ENCODE assay signal across 10 mouse cellular contexts in genomic region chr4:129141560-129142438, GRCm38 (mm10). TPM values are rescaled to one million over a fixed set of nuclear protein-coding genes. Genes with fewer than 3 reads are reported as not detected.
DNase-seq lines count a peak whose midpoint lies in the region; ATAC-seq and TF ChIP-seq lines count a peak whose summit lies in the region.
"Had no signal": no experiment of that assay in that cellular context is flagged by ENCODE, and none has a peak within 500 bp of the region (broad histone marks: within the 10 kb centered on the region; RNA-seq: fewer than 3 reads in every experiment).

No protein-coding gene starts in this region.

- no peak for TF ChIP-seq CTCF in layer of hippocampus, adult 2 months (conservative IDR thresholded peaks at IDR 0.05)

- peak; percentile 31 for DNase-seq in adrenal gland, adult 2 months
- DNase-seq in adrenal gland, adult 8-10 months: no peak
- no peak for DNase-seq in layer of hippocampus, adult 2 months (ENCODE audit: low spot score in 2 of 2)
- no peak for DNase-seq in layer of hippocampus, adult 11-12 months (ENCODE audit: low spot score)
- no peak for DNase-seq in ovary, adult 18-20 months (ENCODE audit: low spot score)
- DNase-seq: embryo, embryonic 11 days had no signal

- H3K4me2 ChIP-seq in heart, embryonic 12.5 days: peak overlapping the region; percentile 4; the same call in 1 of the 2 replicates
- peak overlapping the region; percentile 40; the same call in 1 of the 2 replicates for H3K4me2 ChIP-seq in liver, embryonic 16.5 days (ENCODE audit: low read depth, low read length)

- H3K9ac ChIP-seq in heart, embryonic 12.5 days: 0 out of 2 replicates have a peak overlapping the region, but pooled peaks have one; percentile 20
- 0 out of 2 replicates have a peak overlapping the region, but pooled peaks have one; percentile 5 for H3K9ac ChIP-seq in liver, embryonic 16.5 days (ENCODE audit: low read depth, low read length)

- H3K36me3 ChIP-seq in heart, embryonic 12.5 days: 0 out of 2 replicates have a peak, but pooled peaks cover 6% of the 10 kb centered on the region
- no peaks in the 10 kb centered on the region for H3K36me3 ChIP-seq in liver, embryonic 16.5 days (ENCODE audit: control insufficient read depth, insufficient read depth)

- H3K27me3 ChIP-seq in heart, embryonic 12.5 days (replicated peaks): peaks cover 29% of the 10 kb centered on the region; the same call in 1 of the 2 replicates
- H3K27me3 ChIP-seq in liver, embryonic 16.5 days (ENCODE audit: control insufficient read depth, insufficient read depth, low read depth, low read length): peaks cover 19% of the 10 kb centered on the region

- no peaks in the 10 kb centered on the region for H3K9me3 ChIP-seq in heart, embryonic 12.5 days (replicated peaks)
- H3K9me3 ChIP-seq in liver, embryonic 16.5 days (replicated peaks; ENCODE audit: control insufficient read depth, low read length): no peaks in the 10 kb centered on the region

- peaks cover 69% of the 10 kb centered on the region for H3K4me1 ChIP-seq in heart, embryonic 12.5 days (replicated peaks)
- H3K4me1 ChIP-seq in liver, embryonic 16.5 days (ENCODE audit: control insufficient read depth, low read depth, low read length): peaks cover 47% of the 10 kb centered on the region

- 0 out of 2 replicates have a peak, but pooled peaks have one; percentile 30 for ATAC-seq in heart, embryonic 12.5 days (ENCODE audit: insufficient number of reproducible peaks, low FRiP score)
- ATAC-seq in liver, embryonic 16.5 days (ENCODE audit: low read depth): peak; percentile 18
- ATAC-seq in erythroid progenitor cell, adult 5-6 weeks (replicated peaks; ENCODE audit: low FRiP score, poor library complexity, severe bottlenecking): no peak

- WGBS in heart, embryonic 12.5 days: 52% methylated on average over 17 of the region's 17 CpGs
- WGBS in liver, embryonic 16.5 days (ENCODE audit: insufficient replicate concordance): 50% methylated on average over 17 of the region's 17 CpGs

- H3K27ac ChIP-seq in layer of hippocampus, adult 2 months: peak overlapping the region; percentile 65; the same call in 1 of the 2 replicates
- peak overlapping the region; percentile 68 for H3K27ac ChIP-seq in heart, embryonic 12.5 days (ENCODE audit: poor library complexity, severe bottlenecking)
- peak overlapping the region; percentile 87 for H3K27ac ChIP-seq in liver, embryonic 16.5 days (ENCODE audit: low read length)

- H3K4me3 ChIP-seq in layer of hippocampus, adult 2 months: no peak overlapping the region
- H3K4me3 ChIP-seq in heart, embryonic 12.5 days: no peak overlapping the region
- no peak overlapping the region for H3K4me3 ChIP-seq in liver, embryonic 16.5 days (ENCODE audit: low read depth, low read length)

RNA-seq across cellular contexts. Expression of gene Fndc5, which starts 5.0 kb away (rescaled TPM):
- 1 to 10 TPM; 3.1 to 7.4 TPM for total RNA-seq in adrenal gland, adult 2 months (2021)
- 2.6 and 5.7 TPM in 2 replicates for polyA plus RNA-seq in adrenal gland, adult 2 months (2012; rRNA removed)
- 1 to 10 TPM; 3.7 to 6.3 (median 4.7) TPM for total RNA-seq in adrenal gland, adult 8-10 months (2022)
- total RNA-seq in layer of hippocampus, adult 2 months (2021): 10 to 100 TPM; 77.5 to 78.6 TPM
- polyA plus RNA-seq in heart, embryonic 12.5 days (2016; fragmentation: Nextera tagmentation; extraction: Ambion mirVana): 6.9 and 7.8 TPM in 2 replicates
- 0.44 and 0.71 TPM in 2 replicates for polyA plus RNA-seq in liver, embryonic 16.5 days (2015; fragmentation: Nextera tagmentation; extraction: Ambion mirVana)
- 0.72 TPM in 1 of 2 replicates, not detected in the other for total RNA-seq in erythroid progenitor cell, adult 5-6 weeks (2015; ENCODE audit: low replicate concordance)
- total RNA-seq in erythroid progenitor cell, adult 5-6 weeks (2017; ENCODE audit: low replicate concordance): 0.38 and 0.39 TPM in 2 replicates

RNA-seq across cellular contexts. Expression of gene Hpca, which starts 20.0 kb away (rescaled TPM):
- total RNA-seq in adrenal gland, adult 2 months (2021): 1 to 10 TPM in 1 of 2 experiments, under 1 TPM in 1; 0.66 to 1.1 TPM
- polyA plus RNA-seq in adrenal gland, adult 2 months (2012; rRNA removed): 1.4 and 2.6 TPM in 2 replicates
- total RNA-seq in adrenal gland, adult 8-10 months (2022): 1 to 10 TPM; 2.1 to 4.9 (median 3.6) TPM
- total RNA-seq in layer of hippocampus, adult 2 months (2021): 1,000 to 10,000 TPM; 2,418 to 2,601 TPM
- 0.27 and 0.50 TPM in 2 replicates for polyA plus RNA-seq in heart, embryonic 12.5 days (2016; fragmentation: Nextera tagmentation; extraction: Ambion mirVana)
- 0.27 and 0.37 TPM in 2 replicates for polyA plus RNA-seq in liver, embryonic 16.5 days (2015; fragmentation: Nextera tagmentation; extraction: Ambion mirVana)
- total RNA-seq in erythroid progenitor cell, adult 5-6 weeks (2015; ENCODE audit: low replicate concordance): not detected in 2 replicates
- total RNA-seq in erythroid progenitor cell, adult 5-6 weeks (2017; ENCODE audit: low replicate concordance): not detected in 2 replicates

RNA-seq across cellular contexts. Expression of gene Tmem54, which starts 36.5 kb away (rescaled TPM):
- total RNA-seq in adrenal gland, adult 2 months (2021): not detected
- polyA plus RNA-seq in adrenal gland, adult 2 months (2012; rRNA removed): not detected in 2 replicates
- not detected for total RNA-seq in adrenal gland, adult 8-10 months (2022)
- not detected for total RNA-seq in layer of hippocampus, adult 2 months (2021)
- 0.24 and 0.34 TPM in 2 replicates for polyA plus RNA-seq in heart, embryonic 12.5 days (2016; fragmentation: Nextera tagmentation; extraction: Ambion mirVana)
- polyA plus RNA-seq in liver, embryonic 16.5 days (2015; fragmentation: Nextera tagmentation; extraction: Ambion mirVana): 0.58 and 1.7 TPM in 2 replicates
- not detected in 2 replicates for total RNA-seq in erythroid progenitor cell, adult 5-6 weeks (2015; ENCODE audit: low replicate concordance)
- total RNA-seq in erythroid progenitor cell, adult 5-6 weeks (2017; ENCODE audit: low replicate concordance): not detected in 2 replicates
- total RNA-seq: left cerebral cortex, postnatal 36 days had no signal

RNA-seq across cellular contexts. Expression of gene S100pbp, which starts 47.7 kb away (rescaled TPM):
- 10 to 100 TPM; 21.1 to 21.4 TPM for total RNA-seq in adrenal gland, adult 2 months (2021)
- 6.4 and 7.5 TPM in 2 replicates for polyA plus RNA-seq in adrenal gland, adult 2 months (2012; rRNA removed)
- total RNA-seq in adrenal gland, adult 8-10 months (2022): 10 to 100 TPM; 21.7 to 31.7 (median 25.4) TPM
- 10 to 100 TPM; 33.6 to 36.0 TPM for total RNA-seq in layer of hippocampus, adult 2 months (2021)
- polyA plus RNA-seq in heart, embryonic 12.5 days (2016; fragmentation: Nextera tagmentation; extraction: Ambion mirVana): 21.3 and 22.6 TPM in 2 replicates
- polyA plus RNA-seq in liver, embryonic 16.5 days (2015; fragmentation: Nextera tagmentation; extraction: Ambion mirVana): 6.1 and 6.3 TPM in 2 replicates
- 6.8 and 29.8 TPM in 2 replicates for total RNA-seq in erythroid progenitor cell, adult 5-6 weeks (2015; ENCODE audit: low replicate concordance)
- total RNA-seq in erythroid progenitor cell, adult 5-6 weeks (2017; ENCODE audit: low replicate concordance): 8.1 and 11.6 TPM in 2 replicates

RNA-seq across cellular contexts. Expression of gene Yars, which starts 47.8 kb away (rescaled TPM):
- 10 to 100 TPM; 84.8 to 98.6 TPM for total RNA-seq in adrenal gland, adult 2 months (2021)
- polyA plus RNA-seq in adrenal gland, adult 2 months (2012; rRNA removed): 7.2 and 11.2 TPM in 2 replicates
- 100 to 1,000 TPM in 1 of 4 experiments, 10 to 100 TPM in 3; 83.3 to 108 (median 89.0) TPM for total RNA-seq in adrenal gland, adult 8-10 months (2022)
- 10 to 100 TPM; 93.4 to 95.1 TPM for total RNA-seq in layer of hippocampus, adult 2 months (2021)
- polyA plus RNA-seq in heart, embryonic 12.5 days (2016; fragmentation: Nextera tagmentation; extraction: Ambion mirVana): 49.3 and 55.8 TPM in 2 replicates
- 56.4 and 61.8 TPM in 2 replicates for polyA plus RNA-seq in liver, embryonic 16.5 days (2015; fragmentation: Nextera tagmentation; extraction: Ambion mirVana)
- 21.0 and 29.9 TPM in 2 replicates for total RNA-seq in erythroid progenitor cell, adult 5-6 weeks (2015; ENCODE audit: low replicate concordance)
- total RNA-seq in erythroid progenitor cell, adult 5-6 weeks (2017; ENCODE audit: low replicate concordance): 25.3 and 61.2 TPM in 2 replicates

Comparison
In these comparisons a context has a peak if more than half of its experiments do, and no peak if none do; other contexts are left out.
1. RNA of gene Fndc5, which starts 5.0 kb away (total RNA-seq): 77.5 to 78.6 TPM in layer of hippocampus, adult 2 months; 3.1 to 7.4 TPM in adrenal gland, adult 2 months, 3.7 to 6.3 TPM in adrenal gland, adult 8-10 months and 0.38 to 0.72 TPM in erythroid progenitor cell, adult 5-6 weeks; every median in the first group is over 4 times any median in the second.
2. RNA of gene Hpca, which starts 20.0 kb away (total RNA-seq): 2,418 to 2,601 TPM in layer of hippocampus, adult 2 months; 2.1 to 4.9 TPM in adrenal gland, adult 8-10 months, 0.66 to 1.1 TPM in adrenal gland, adult 2 months and not detected in erythroid progenitor cell, adult 5-6 weeks; every median in the first group is over 100 times any median in the second.
3. Peak in every context shown above with its lines, with median percentiles within 50 percentile points of each other: H3K27ac ChIP-seq.